10 mouse cellular contexts compared by ENCODE assay signal in genomic region chr10:60066524-60066923, GRCm38 (mm10). TPM values are rescaled to one million over a fixed set of nuclear protein-coding genes. Genes with fewer than 3 reads are reported as not detected.
DNase-seq lines count a peak whose midpoint lies in the region; ATAC-seq and TF ChIP-seq lines count a peak whose summit lies in the region.
"Had no signal": no experiment of that assay in that cellular context is flagged by ENCODE, and none has a peak within 500 bp of the region (broad histone marks: within the 10 kb centered on the region; RNA-seq: fewer than 3 reads in every experiment).

No protein-coding gene starts in this region.

- H3K4me2 ChIP-seq in midbrain, embryonic 13.5 days (replicated peaks), result no peak overlapping the region
- H3K4me2 ChIP-seq in midbrain, embryonic 11.5 days, result no peak overlapping the region
- H3K4me2 ChIP-seq: heart, embryonic 15.5 days had no signal

- peaks cover 13% of the 10 kb centered on the region; the same call in 1 of the 2 replicates for H3K36me3 ChIP-seq in midbrain, embryonic 13.5 days
- no peaks in the 10 kb centered on the region for H3K36me3 ChIP-seq in midbrain, embryonic 11.5 days (ENCODE audit: control insufficient read depth, insufficient read depth, low read length)

- no peak for TF ChIP-seq POLR2A in cerebellum, adult 2 months (IDR thresholded peaks at IDR 0.05; ENCODE audit: borderline replicate concordance, insufficient read depth, low read length)

- peak; percentile 61 for TF ChIP-seq CTCF in cerebellum, adult 2 months (IDR thresholded peaks at IDR 0.05; ENCODE audit: borderline replicate concordance, insufficient read depth, low read depth, low read length)

- no peaks in the 10 kb centered on the region for H3K9me3 ChIP-seq in midbrain, embryonic 13.5 days
- H3K9me3 ChIP-seq in midbrain, embryonic 11.5 days (ENCODE audit: control insufficient read depth, low read length), result no peaks in the 10 kb centered on the region
- H3K9me3 ChIP-seq: heart, embryonic 15.5 days; megakaryocyte, embryonic 14.5 days had no signal

- DNase-seq in cerebellum, adult 2 months, result peak; percentile 25 to 30
- DNase-seq in cerebellum, adult 11-12 months, result no peak
- no peak for DNase-seq in midbrain, embryonic 11.5 days (ENCODE audit: low spot score, missing footprints)
- DNase-seq in cerebellum, postnatal 36 days, result peak; percentile 15 to 33
- peak; percentile 32 to 46 for DNase-seq in kidney, adult 8-10 months
- peak; percentile 49 for DNase-seq in lung, postnatal 25 days (ENCODE audit: low spot score)
- peak; percentile 64 for DNase-seq in thymus, postnatal 4 days

- no peak overlapping the region for H3K9ac ChIP-seq in midbrain, embryonic 13.5 days (replicated peaks)
- H3K9ac ChIP-seq in midbrain, embryonic 11.5 days (ENCODE audit: low read length), result no peak overlapping the region
- H3K9ac ChIP-seq: heart, embryonic 15.5 days had no signal

- no peak overlapping the region for H3K27ac ChIP-seq in cerebellum, adult 2 months (ENCODE audit: insufficient read depth, low read length)
- no peak overlapping the region for H3K27ac ChIP-seq in midbrain, embryonic 13.5 days
- H3K27ac ChIP-seq in midbrain, embryonic 11.5 days (ENCODE audit: low read depth, low read length), result no peak overlapping the region
- H3K27ac ChIP-seq: heart, embryonic 15.5 days had no signal

- H3K27me3 ChIP-seq in cerebellum, adult 2 months (ENCODE audit: control insufficient read depth, insufficient read depth, low read length), result no peaks in the 10 kb centered on the region
- H3K27me3 ChIP-seq in midbrain, embryonic 13.5 days, result no peaks in the 10 kb centered on the region
- no peaks in the 10 kb centered on the region for H3K27me3 ChIP-seq in midbrain, embryonic 11.5 days (ENCODE audit: control insufficient read depth, insufficient read depth, low read length)
- H3K27me3 ChIP-seq: heart, embryonic 15.5 days; megakaryocyte, embryonic 14.5 days had no signal

- 0 out of 2 replicates have a peak, but pooled peaks have one; percentile 48 for ATAC-seq in midbrain, embryonic 13.5 days
- no peak for ATAC-seq in midbrain, embryonic 11.5 days (ENCODE audit: low FRiP score)

- no peak overlapping the region for H3K4me3 ChIP-seq in cerebellum, adult 2 months (replicated peaks; ENCODE audit: insufficient read depth, low read depth, low read length)
- H3K4me3 ChIP-seq in midbrain, embryonic 13.5 days (replicated peaks), result no peak overlapping the region
- no peak overlapping the region for H3K4me3 ChIP-seq in midbrain, embryonic 11.5 days (ENCODE audit: low read depth, low read length)
- H3K4me3 ChIP-seq: heart, embryonic 15.5 days; megakaryocyte, embryonic 14.5 days had no signal

- WGBS in cerebellum, adult 2 months, result 79% methylated on average over 3 of the region's 3 CpGs
- 77% methylated on average over 3 of the region's 3 CpGs for WGBS in midbrain, embryonic 13.5 days
- 74% methylated on average over 3 of the region's 3 CpGs for WGBS in midbrain, embryonic 11.5 days

- no peaks in the 10 kb centered on the region for H3K4me1 ChIP-seq in cerebellum, adult 2 months (ENCODE audit: control insufficient read depth, insufficient read depth, low read length)
- no peaks in the 10 kb centered on the region for H3K4me1 ChIP-seq in midbrain, embryonic 13.5 days (replicated peaks)
- H3K4me1 ChIP-seq in midbrain, embryonic 11.5 days (ENCODE audit: control insufficient read depth, insufficient read depth, low read length), result no peaks in the 10 kb centered on the region

RNA-seq across cellular contexts. Expression of gene Spock2, which starts 39.5 kb away (rescaled TPM):
- 499 and 502 TPM in 2 replicates for polyA plus RNA-seq in cerebellum, adult 2 months (2012; rRNA removed)
- polyA plus RNA-seq in midbrain, embryonic 13.5 days (2015; fragmentation: Nextera tagmentation; extraction: Ambion mirVana), result 51.8 TPM in 2 replicates
- polyA plus RNA-seq in midbrain, embryonic 11.5 days (2014; fragmentation: Nextera tagmentation; extraction: Ambion mirVana), result 11.2 and 12.2 TPM in 2 replicates

Comparison
In these comparisons a context has a peak if more than half of its experiments do, and no peak if none do; other contexts are left out.
1. DNase-seq: peak in cerebellum, adult 2 months (2 of 2), cerebellum, postnatal 36 days (2 of 2), kidney, adult 8-10 months (2 of 2), lung, postnatal 25 days (single experiment) and thymus, postnatal 4 days (single experiment); none in cerebellum, adult 11-12 months (single experiment) and midbrain, embryonic 11.5 days (single experiment).